In genomic region chr10:62886799-62887591, GRCm38 (mm10) we compare ENCODE assay signal across 7 mouse cellular contexts. TPM values are rescaled to one million over a fixed set of nuclear protein-coding genes. Genes with fewer than 3 reads are reported as not detected.
A peak's percentile ranks its signal among the peaks of the same experiment; 100 is the strongest.
DNase-seq lines count a peak whose midpoint lies in the region; ATAC-seq and TF ChIP-seq lines count a peak whose summit lies in the region.

No protein-coding gene starts in this region.

- H3K4me1 ChIP-seq in bone marrow macrophage, adult 2 months (ENCODE audit: control insufficient read depth, insufficient read depth, low read length), result 0 out of 2 replicates have a peak, but pooled peaks cover 2% of the 10 kb centered on the region
- no peaks in the 10 kb centered on the region for H3K4me1 ChIP-seq in embryonic fibroblast, embryonic 13.5 days (ENCODE audit: control insufficient read depth, insufficient read depth, low read length)
- H3K4me1 ChIP-seq in midbrain, embryonic 11.5 days (ENCODE audit: control insufficient read depth, insufficient read depth, low read length), result peaks cover 5% of the 10 kb centered on the region; the same call in 1 of the 2 replicates
- peaks cover 6% of the 10 kb centered on the region for H3K4me1 ChIP-seq in testis, adult 2 months (ENCODE audit: control insufficient read depth, insufficient read depth, low read length)

- under 1% methylated on average over 55 of the region's 56 CpGs for WGBS in midbrain, embryonic 11.5 days

- no peak for TF ChIP-seq POLR2A in bone marrow macrophage, adult 2 months (IDR thresholded peaks at IDR 0.05; ENCODE audit: borderline replicate concordance, low read depth, low read length)
- TF ChIP-seq POLR2A in embryonic fibroblast, embryonic 13.5 days (IDR thresholded peaks at IDR 0.05; ENCODE audit: low read depth, low read length), result no peak; the same call in 1 of the 2 replicates
- TF ChIP-seq POLR2A in testis, adult 2 months (IDR thresholded peaks at IDR 0.05; ENCODE audit: control insufficient read depth, low read depth, low read length), result no peak

- DNase-seq in MN1 (ENCODE audit: low spot score), result peak; percentile 26
- peak; percentile 54 to 71 for DNase-seq in heart, postnatal 36 days
- peak; percentile 89 to 90 for DNase-seq in kidney, postnatal 4 days
- peak; percentile 100 for DNase-seq in midbrain, embryonic 11.5 days (ENCODE audit: low spot score, missing footprints)

- H3K27ac ChIP-seq in bone marrow macrophage, adult 2 months (ENCODE audit: insufficient read depth, low read depth, low read length), result no peak overlapping the region
- H3K27ac ChIP-seq in embryonic fibroblast, embryonic 13.5 days (ENCODE audit: insufficient read depth, low read length), result no peak overlapping the region
- H3K27ac ChIP-seq in midbrain, embryonic 11.5 days (ENCODE audit: low read depth, low read length), result no peak overlapping the region
- H3K27ac ChIP-seq in testis, adult 2 months (ENCODE audit: control insufficient read depth, insufficient read depth, low read depth, low read length), result no peak overlapping the region

- peak overlapping the region; percentile 54 for H3K4me3 ChIP-seq in bone marrow macrophage, adult 2 months (ENCODE audit: insufficient read depth, low read length)
- peak overlapping the region; percentile 47 for H3K4me3 ChIP-seq in embryonic fibroblast, embryonic 13.5 days (ENCODE audit: insufficient read depth, low read length)
- peak overlapping the region; percentile 60 for H3K4me3 ChIP-seq in midbrain, embryonic 11.5 days (ENCODE audit: low read depth, low read length)
- H3K4me3 ChIP-seq in testis, adult 2 months (ENCODE audit: control insufficient read depth, low read depth, low read length), result peak overlapping the region; percentile 11

- ATAC-seq in midbrain, embryonic 11.5 days (ENCODE audit: low FRiP score), result peak; percentile 84

- peak overlapping the region; percentile 74 for H3K4me2 ChIP-seq in midbrain, embryonic 11.5 days

- no peaks in the 10 kb centered on the region for H3K36me3 ChIP-seq in midbrain, embryonic 11.5 days (ENCODE audit: control insufficient read depth, insufficient read depth, low read length)
- H3K36me3 ChIP-seq in testis, adult 2 months (ENCODE audit: control insufficient read depth, insufficient read depth, low read length), result no peaks in the 10 kb centered on the region

- H3K9me3 ChIP-seq in midbrain, embryonic 11.5 days (ENCODE audit: control insufficient read depth, low read length), result no peaks in the 10 kb centered on the region

- peaks cover 2% of the 10 kb centered on the region; the same call in 1 of the 2 replicates for H3K27me3 ChIP-seq in midbrain, embryonic 11.5 days (ENCODE audit: control insufficient read depth, insufficient read depth, low read length)
- H3K27me3 ChIP-seq in testis, adult 2 months (ENCODE audit: control insufficient read depth, insufficient read depth, low read length), result no peaks in the 10 kb centered on the region; the same call in 1 of the 2 replicates

- peak overlapping the region; percentile 68 for H3K9ac ChIP-seq in midbrain, embryonic 11.5 days (ENCODE audit: low read length)

- intact Hi-C loops in heart, postnatal 36 days (cut with DNase I), result loop anchor here (2.0 kb wide), 1 partner anchor 20 kb away; no protein-coding TSS in a partner anchor

- no peak for TF ChIP-seq CTCF in bone marrow macrophage, adult 2 months (IDR thresholded peaks at IDR 0.05; ENCODE audit: low read depth, low read length)
- TF ChIP-seq CTCF in embryonic fibroblast, embryonic 13.5 days (IDR thresholded peaks at IDR 0.05; ENCODE audit: borderline replicate concordance, insufficient read depth, low read length), result no peak
- no peak for TF ChIP-seq CTCF in testis, adult 2 months (IDR thresholded peaks at IDR 0.05; ENCODE audit: control insufficient read depth, insufficient read depth, insufficient replicate concordance, low read depth, low read length)

RNA-seq across cellular contexts. Expression of gene Tet1, which starts 21.8 kb away (rescaled TPM):
- 0.67 TPM in 1 of 2 replicates, not detected in the other for polyA plus RNA-seq in bone marrow macrophage, adult 2 months (2012; ENCODE audit: insufficient read depth, insufficient read length, missing spikeins)
- polyA plus RNA-seq in embryonic fibroblast, embryonic 13.5 days (2011; ENCODE audit: insufficient read length, low read depth, missing spikeins), result 2.4 and 8.8 TPM in 2 replicates
- 1 to 10 TPM; 6.2 to 8.7 TPM for total RNA-seq in heart, postnatal 36 days (2021)
- 33.3 and 36.0 TPM in 2 replicates for polyA plus RNA-seq in midbrain, embryonic 11.5 days (2014; fragmentation: Nextera tagmentation; extraction: Ambion mirVana)
- polyA plus RNA-seq in testis, adult 2 months (2012; rRNA removed), result 0.10 and 0.11 TPM in 2 replicates

RNA-seq across cellular contexts. Expression of gene Slc25a16, which starts 33.4 kb away (rescaled TPM):
- 15.1 and 17.3 TPM in 2 replicates for polyA plus RNA-seq in bone marrow macrophage, adult 2 months (2012; ENCODE audit: insufficient read depth, insufficient read length, missing spikeins)
- polyA plus RNA-seq in embryonic fibroblast, embryonic 13.5 days (2011; ENCODE audit: insufficient read length, low read depth, missing spikeins), result 16.6 and 18.6 TPM in 2 replicates
- total RNA-seq in heart, postnatal 36 days (2021), result 10 to 100 TPM; 22.6 to 26.9 TPM
- 9.6 and 10.6 TPM in 2 replicates for polyA plus RNA-seq in midbrain, embryonic 11.5 days (2014; fragmentation: Nextera tagmentation; extraction: Ambion mirVana)
- polyA plus RNA-seq in testis, adult 2 months (2012; rRNA removed), result 4.6 and 4.7 TPM in 2 replicates

RNA-seq across cellular contexts. Expression of gene Dna2, which starts 59.8 kb away (rescaled TPM):
- polyA plus RNA-seq in bone marrow macrophage, adult 2 months (2012; ENCODE audit: insufficient read depth, insufficient read length, missing spikeins), result 17.3 and 18.3 TPM in 2 replicates
- 4.7 and 5.1 TPM in 2 replicates for polyA plus RNA-seq in embryonic fibroblast, embryonic 13.5 days (2011; ENCODE audit: insufficient read length, low read depth, missing spikeins)
- under 1 TPM; 0.56 to 0.76 TPM for total RNA-seq in heart, postnatal 36 days (2021)
- 22.0 and 25.2 TPM in 2 replicates for polyA plus RNA-seq in midbrain, embryonic 11.5 days (2014; fragmentation: Nextera tagmentation; extraction: Ambion mirVana)
- 3.6 and 3.7 TPM in 2 replicates for polyA plus RNA-seq in testis, adult 2 months (2012; rRNA removed)

Comparison
In these comparisons a context has a peak if more than half of its experiments do, and no peak if none do; other contexts are left out.
1. DNase-seq: peak in every context shown above with its lines; median percentile 100 in midbrain, embryonic 11.5 days; 90 in kidney, postnatal 4 days; 62 in heart, postnatal 36 days; 26 in MN1.